Mouse (Mus musculus) lung, postnatal 0 days (tissue): ENCODE data around the gene Cd47.

Source experiments
- CTCF ChIP-seq: IDR thresholded peaks from 2 replicates; pipeline ENCODE4 v1.5.1; 2016; ENCODE audit warnings: antibody characterized with exemption, mild to moderate bottlenecking
- EP300 ChIP-seq: IDR thresholded peaks from 2 replicates; pipeline ENCODE4 v1.6.1; 2016; ENCODE audit warnings: antibody characterized with exemption, mild to moderate bottlenecking, control low read depth

DNA sequence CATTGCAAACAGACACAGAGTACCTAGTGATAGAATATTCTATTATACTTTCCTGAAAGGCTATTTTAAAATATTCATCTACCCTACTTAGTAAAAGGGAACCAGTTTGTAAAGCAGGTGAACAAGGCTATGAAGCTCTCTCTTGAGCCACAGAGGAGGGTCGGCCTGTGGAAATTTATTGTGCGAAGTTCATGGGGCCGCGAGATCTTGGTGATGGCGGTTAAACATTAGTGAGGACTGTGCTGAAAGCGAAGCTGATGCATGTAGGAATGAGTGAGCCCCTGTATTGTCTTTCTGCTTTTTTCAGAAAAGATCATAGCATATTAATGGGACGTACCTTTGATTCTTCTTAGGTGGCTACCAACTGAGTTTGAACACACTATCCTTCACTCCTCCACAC is 147.3 kb downstream of the Cd47 start:
- TF ChIP-seq CTCF (no peak), EP300 (no peak)
